Mouse (Mus musculus): ENCODE measurements at regions not wholly inside any gene's neighbourhood (a gene's known extent, or its start where the extent isn't known, plus 50 kb on each side); places are given as distances from the start of the nearest gene placed in this dataset.

DNA sequence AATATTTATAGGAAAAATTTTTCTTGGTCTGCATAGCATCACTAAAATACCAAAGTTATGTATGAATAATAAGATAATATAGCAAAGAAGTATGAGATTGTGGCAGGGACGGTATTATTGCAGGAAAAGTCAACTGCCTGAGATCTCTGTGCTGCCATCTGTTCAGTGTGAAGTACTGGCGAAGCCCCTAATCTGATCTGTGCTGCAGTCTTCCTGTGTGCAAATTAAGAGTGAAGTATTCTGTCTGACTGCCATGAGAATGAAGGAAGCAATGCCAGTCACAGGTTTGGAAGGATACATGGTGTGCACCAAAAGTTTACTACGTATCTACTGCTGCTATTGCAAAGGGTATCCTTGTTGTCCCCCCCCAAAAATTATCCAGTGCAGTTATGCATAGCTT is 501.5 kb downstream of the Rab28 start:
- no peaks in the 10 kb centered on the region for H3K36me3 ChIP-seq (ENCODE audit: control insufficient read depth, insufficient read depth, low read length)
- H3K4me2 ChIP-seq (ENCODE audit: low read depth, low read length): no peak overlapping the region
- 82% methylated on average over 3 of the region's 3 CpGs for WGBS
- no peak overlapping the region for H3K4me3 ChIP-seq (ENCODE audit: low read length)
- no peaks in the 10 kb centered on the region for H3K9me3 ChIP-seq (ENCODE audit: control insufficient read depth, low read length)
- ATAC-seq: no peak
- no peak overlapping the region for H3K9ac ChIP-seq (ENCODE audit: low read depth, low read length)
- no peaks in the 10 kb centered on the region for H3K4me1 ChIP-seq (ENCODE audit: control insufficient read depth, insufficient read depth, low read length)
- no peak overlapping the region for H3K27ac ChIP-seq (ENCODE audit: low read length)
- H3K27me3 ChIP-seq (replicated peaks; ENCODE audit: control insufficient read depth, insufficient read depth, low read length): no peaks in the 10 kb centered on the region

DNA sequence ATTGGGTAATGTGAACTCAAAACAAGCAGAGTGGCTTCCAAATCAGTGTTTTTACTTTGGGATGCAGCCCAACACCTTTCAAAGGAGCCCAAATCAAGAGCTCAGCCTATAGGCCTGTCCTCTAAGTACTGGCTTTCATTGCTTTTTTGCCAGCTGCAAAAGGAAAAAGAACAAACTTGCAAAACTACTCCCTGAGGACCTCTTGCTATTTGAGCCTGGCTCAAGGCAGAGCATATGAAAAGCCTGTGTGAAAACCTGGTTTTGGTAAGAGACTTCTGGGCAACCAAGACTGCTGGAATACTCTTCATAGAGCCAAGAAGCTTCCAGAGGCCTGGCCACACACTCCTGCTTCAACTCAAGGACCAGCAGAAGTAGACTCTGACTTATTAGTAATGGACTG is 503.5 kb downstream of the Rab28 start:
- Histone ChIP-seq H3K4me1 (ENCODE audit: control insufficient read depth, insufficient read depth, low read length) (no peaks in the 10 kb centered on the region), H3K36me3 (ENCODE audit: control insufficient read depth, insufficient read depth, low read length) (no peaks in the 10 kb centered on the region), H3K27me3 (replicated peaks; ENCODE audit: control insufficient read depth, insufficient read depth, low read length) (no peaks in the 10 kb centered on the region), H3K4me2 (ENCODE audit: low read depth, low read length) (no peak overlapping the region), H3K9me3 (ENCODE audit: control insufficient read depth, low read length) (no peaks in the 10 kb centered on the region), H3K9ac (ENCODE audit: low read depth, low read length) (no peak overlapping the region), H3K4me3 (ENCODE audit: low read length) (no peak overlapping the region), H3K27ac (ENCODE audit: low read length) (no peak overlapping the region)
- no peak for ATAC-seq

DNA sequence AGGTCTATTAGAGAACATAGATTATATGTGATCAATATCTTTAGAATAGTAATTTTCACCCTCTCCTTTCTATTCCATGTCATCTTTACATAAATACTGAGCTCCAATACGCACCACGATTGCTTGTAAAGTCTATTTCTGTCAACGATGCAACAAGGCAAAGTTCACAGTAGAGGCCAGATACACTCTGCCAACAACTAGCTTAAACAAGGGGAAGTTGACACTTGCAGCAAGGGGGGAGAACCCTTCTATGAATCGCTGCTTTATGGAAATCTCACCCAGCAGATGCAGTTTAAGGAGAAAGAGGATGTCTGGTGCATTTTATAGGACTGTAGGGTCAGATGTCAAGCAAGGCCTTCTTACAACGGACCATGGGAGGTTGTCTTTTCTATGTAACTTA is 520.8 kb downstream of the Rab28 start:
- no peak for ATAC-seq
- Histone ChIP-seq H3K9me3 (ENCODE audit: control insufficient read depth, low read length) (no peaks in the 10 kb centered on the region), H3K27me3 (replicated peaks; ENCODE audit: control insufficient read depth, insufficient read depth, low read length) (no peaks in the 10 kb centered on the region), H3K4me1 (ENCODE audit: control insufficient read depth, insufficient read depth, low read length) (no peaks in the 10 kb centered on the region), H3K4me3 (ENCODE audit: low read length) (no peak overlapping the region), H3K9ac (ENCODE audit: low read depth, low read length) (no peak overlapping the region), H3K36me3 (ENCODE audit: control insufficient read depth, insufficient read depth, low read length) (no peaks in the 10 kb centered on the region), H3K27ac (ENCODE audit: low read length) (no peak overlapping the region), H3K4me2 (ENCODE audit: low read depth, low read length) (no peak overlapping the region)
- WGBS: 40% methylated on average over 5 of the region's 5 CpGs

DNA sequence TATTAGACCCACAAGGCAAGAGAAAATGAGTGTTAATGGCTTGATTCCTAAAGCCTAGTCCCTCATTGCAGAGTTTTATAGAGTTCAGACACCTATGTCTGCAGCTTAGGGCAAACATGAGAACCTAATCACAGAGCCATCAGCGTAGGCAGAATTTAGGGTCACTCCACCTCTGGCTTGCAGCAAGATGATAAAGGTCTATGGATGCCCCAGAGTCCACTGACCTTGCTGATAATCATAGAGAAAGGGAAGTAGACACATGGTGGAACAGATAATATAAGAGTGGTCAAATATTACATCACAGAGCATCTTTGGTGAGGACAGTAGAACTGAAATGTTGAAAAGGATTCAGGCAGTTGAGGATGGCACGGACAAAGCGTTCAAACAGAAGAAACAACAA is 530.7 kb downstream of the Rab28 start:
- no peak overlapping the region for H3K9ac ChIP-seq (ENCODE audit: low read depth, low read length)
- no peaks in the 10 kb centered on the region for H3K27me3 ChIP-seq (replicated peaks; ENCODE audit: control insufficient read depth, insufficient read depth, low read length)
- no peaks in the 10 kb centered on the region for H3K9me3 ChIP-seq (ENCODE audit: control insufficient read depth, low read length)
- no peak overlapping the region for H3K4me2 ChIP-seq (ENCODE audit: low read depth, low read length)
- no peak overlapping the region for H3K27ac ChIP-seq (ENCODE audit: low read length)
- ATAC-seq: no peak
- H3K36me3 ChIP-seq (ENCODE audit: control insufficient read depth, insufficient read depth, low read length): no peaks in the 10 kb centered on the region
- 89% methylated on average over 3 of the region's 3 CpGs for WGBS
- H3K4me1 ChIP-seq (ENCODE audit: control insufficient read depth, insufficient read depth, low read length): no peaks in the 10 kb centered on the region
- no peak overlapping the region for H3K4me3 ChIP-seq (ENCODE audit: low read length)

DNA sequence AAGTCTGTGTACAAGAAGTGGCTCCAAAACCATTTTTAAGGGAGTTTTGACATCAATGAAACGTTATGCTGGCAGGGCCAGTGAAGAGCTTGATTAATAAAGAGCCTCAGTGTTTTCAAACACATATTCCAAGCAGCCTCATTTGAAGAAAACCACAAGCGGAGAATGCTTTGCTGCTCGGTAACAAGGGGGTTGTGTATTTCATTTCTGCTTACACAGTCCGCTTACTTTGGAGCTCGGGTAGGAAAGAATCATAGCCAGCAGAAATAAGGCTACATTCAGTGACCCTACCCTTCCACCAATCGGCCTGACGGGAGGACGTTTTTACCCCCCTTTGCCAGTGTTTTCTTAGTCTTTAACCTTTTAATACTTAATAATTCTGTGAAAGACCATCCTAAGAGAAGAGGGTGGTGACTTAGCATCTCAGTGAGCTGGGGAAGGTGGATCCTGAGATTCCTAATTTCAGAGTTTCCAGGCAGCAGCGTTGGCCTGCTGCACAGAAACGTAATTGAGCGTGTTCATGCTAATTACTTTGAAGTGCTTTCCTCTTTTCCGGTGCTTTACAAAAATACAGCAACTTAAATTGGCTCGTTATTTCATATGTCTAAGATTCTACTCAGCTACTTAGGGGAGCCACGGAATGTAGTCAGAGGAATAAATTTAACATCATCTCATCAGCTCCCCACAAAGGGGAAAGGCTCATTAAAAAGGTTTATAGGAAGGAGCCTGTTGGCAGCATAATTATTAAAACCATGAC is 541.9 kb downstream of the Rab28 start:
- H3K9ac ChIP-seq (ENCODE audit: low read depth, low read length): no peak overlapping the region
- H3K27ac ChIP-seq (ENCODE audit: low read length): no peak overlapping the region
- no peaks in the 10 kb centered on the region for H3K4me1 ChIP-seq (ENCODE audit: control insufficient read depth, insufficient read depth, low read length)
- H3K9me3 ChIP-seq (ENCODE audit: control insufficient read depth, low read length): no peaks in the 10 kb centered on the region
- H3K27me3 ChIP-seq (replicated peaks; ENCODE audit: control insufficient read depth, insufficient read depth, low read length): no peaks in the 10 kb centered on the region
- H3K36me3 ChIP-seq (ENCODE audit: control insufficient read depth, insufficient read depth, low read length): no peaks in the 10 kb centered on the region
- H3K4me3 ChIP-seq (ENCODE audit: low read length): no peak overlapping the region
- no peak for ATAC-seq
- H3K4me2 ChIP-seq (ENCODE audit: low read depth, low read length): no peak overlapping the region
- WGBS: 65% methylated on average over 14 of the region's 14 CpGs

DNA sequence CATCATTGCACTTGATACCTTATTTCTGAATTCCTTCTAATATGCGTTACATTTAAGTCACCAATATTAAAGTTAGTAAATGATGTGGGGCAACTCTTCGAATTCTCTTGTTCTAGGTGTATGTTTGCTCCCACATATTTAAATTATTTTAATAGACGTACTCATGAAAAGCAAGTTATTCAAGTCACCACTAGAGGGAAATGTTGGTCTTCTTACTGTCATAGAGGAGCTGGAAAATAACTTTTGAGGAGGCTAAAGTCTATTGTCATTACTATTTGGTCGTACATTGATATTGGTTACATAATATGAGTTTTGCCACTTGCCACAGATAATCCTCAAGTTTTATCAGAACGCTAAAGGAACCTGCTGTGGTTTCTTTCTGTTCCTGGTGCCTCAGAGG is 582.9 kb downstream of the Rab28 start:
- no peak overlapping the region for H3K27ac ChIP-seq (ENCODE audit: low read length)
- no peak overlapping the region for H3K9ac ChIP-seq (ENCODE audit: low read depth, low read length)
- no peak overlapping the region for H3K4me2 ChIP-seq (ENCODE audit: low read depth, low read length)
- ATAC-seq: no peak
- WGBS: 20% methylated on average over 5 of the region's 5 CpGs
- no peaks in the 10 kb centered on the region for H3K36me3 ChIP-seq (ENCODE audit: control insufficient read depth, insufficient read depth, low read length)
- H3K4me3 ChIP-seq (ENCODE audit: low read length): no peak overlapping the region
- no peaks in the 10 kb centered on the region for H3K4me1 ChIP-seq (ENCODE audit: control insufficient read depth, insufficient read depth, low read length)
- no peaks in the 10 kb centered on the region for H3K9me3 ChIP-seq (ENCODE audit: control insufficient read depth, low read length)
- no peaks in the 10 kb centered on the region for H3K27me3 ChIP-seq (replicated peaks; ENCODE audit: control insufficient read depth, insufficient read depth, low read length)

DNA sequence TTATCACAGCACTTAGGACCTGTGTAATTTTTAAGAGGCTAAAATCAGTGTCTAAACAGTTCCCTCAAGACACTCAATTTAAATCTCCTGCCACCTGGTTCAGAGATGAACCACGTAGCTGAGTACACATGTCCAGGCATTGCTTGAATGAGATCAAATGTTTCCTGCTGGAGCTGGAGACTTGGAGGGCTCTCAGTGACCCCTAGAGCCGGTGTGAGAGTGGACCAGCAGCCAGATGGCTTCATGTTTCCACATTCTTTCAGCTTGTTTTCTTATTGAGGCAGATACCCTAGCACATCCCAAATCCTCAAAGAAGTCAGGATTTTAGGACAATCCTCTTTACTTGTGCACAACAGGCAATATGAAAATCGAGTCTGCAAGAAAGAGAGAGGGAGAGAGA is 590.3 kb downstream of the Rab28 start:
- H3K4me1 ChIP-seq (ENCODE audit: control insufficient read depth, insufficient read depth, low read length): no peaks in the 10 kb centered on the region
- no peak overlapping the region for H3K4me2 ChIP-seq (ENCODE audit: low read depth, low read length)
- no peak overlapping the region for H3K4me3 ChIP-seq (ENCODE audit: low read length)
- no peak overlapping the region for H3K27ac ChIP-seq (ENCODE audit: low read length)
- no peaks in the 10 kb centered on the region for H3K9me3 ChIP-seq (ENCODE audit: control insufficient read depth, low read length)
- H3K36me3 ChIP-seq (ENCODE audit: control insufficient read depth, insufficient read depth, low read length): no peaks in the 10 kb centered on the region
- ATAC-seq: no peak
- no peak overlapping the region for H3K9ac ChIP-seq (ENCODE audit: low read depth, low read length)
- WGBS: 34% methylated on average over 3 of the region's 3 CpGs
- H3K27me3 ChIP-seq (replicated peaks; ENCODE audit: control insufficient read depth, insufficient read depth, low read length): no peaks in the 10 kb centered on the region

DNA sequence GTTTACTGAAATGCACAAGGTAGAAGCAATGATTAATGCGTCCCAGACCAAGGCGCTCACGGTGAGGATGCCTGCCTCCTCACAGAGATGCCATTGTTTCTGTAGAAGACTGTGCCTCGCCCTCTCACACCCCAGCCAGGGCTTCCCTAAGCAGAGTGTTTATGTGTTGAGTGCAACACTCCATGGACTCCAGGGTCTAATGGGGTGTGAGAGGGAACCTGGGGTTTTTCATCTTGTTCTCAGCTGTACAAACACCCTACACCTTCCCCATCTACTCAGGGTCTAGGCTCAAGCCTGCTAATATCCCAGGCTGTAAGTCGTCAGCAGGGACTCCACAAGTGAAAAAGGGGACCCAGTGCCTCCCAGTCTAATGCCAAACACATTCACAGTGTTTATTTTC is 620.2 kb downstream of the Rab28 start:
- Histone ChIP-seq H3K9me3 (ENCODE audit: control insufficient read depth, low read length) (no peaks in the 10 kb centered on the region), H3K4me3 (ENCODE audit: low read length) (no peak overlapping the region), H3K9ac (ENCODE audit: low read depth, low read length) (no peak overlapping the region), H3K27me3 (replicated peaks; ENCODE audit: control insufficient read depth, insufficient read depth, low read length) (no peaks in the 10 kb centered on the region), H3K4me2 (ENCODE audit: low read depth, low read length) (no peak overlapping the region), H3K4me1 (ENCODE audit: control insufficient read depth, insufficient read depth, low read length) (no peaks in the 10 kb centered on the region), H3K36me3 (ENCODE audit: control insufficient read depth, insufficient read depth, low read length) (no peaks in the 10 kb centered on the region), H3K27ac (ENCODE audit: low read length) (no peak overlapping the region)
- WGBS: 37% methylated on average over 5 of the region's 5 CpGs
- no peak for ATAC-seq

DNA sequence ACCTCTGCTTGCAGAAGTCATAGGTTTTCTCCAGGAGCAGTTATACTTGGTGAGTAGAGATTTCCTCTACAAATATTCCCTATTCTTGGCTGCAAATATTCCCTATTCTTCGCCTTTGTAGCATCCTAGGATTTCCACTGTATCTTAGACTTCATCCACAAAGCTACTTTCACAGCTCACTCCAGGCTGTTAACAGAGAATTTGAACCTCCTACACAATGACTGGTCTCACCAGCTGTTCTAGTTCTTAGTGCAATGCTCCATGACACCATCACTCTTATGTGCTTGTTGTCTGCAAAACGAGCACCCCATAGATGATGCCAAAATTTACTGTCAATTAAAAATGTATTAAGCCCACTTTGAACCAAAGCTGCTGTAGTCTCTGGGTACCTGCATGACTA is 631.5 kb downstream of the Rab28 start:
- H3K9ac ChIP-seq (ENCODE audit: low read depth, low read length): no peak overlapping the region
- no peaks in the 10 kb centered on the region for H3K36me3 ChIP-seq (ENCODE audit: control insufficient read depth, insufficient read depth, low read length)
- no peaks in the 10 kb centered on the region for H3K4me1 ChIP-seq (ENCODE audit: control insufficient read depth, insufficient read depth, low read length)
- no peak overlapping the region for H3K4me3 ChIP-seq (ENCODE audit: low read length)
- H3K27ac ChIP-seq (ENCODE audit: low read length): no peak overlapping the region
- 80% methylated on average over 2 of the region's 2 CpGs for WGBS
- no peaks in the 10 kb centered on the region for H3K9me3 ChIP-seq (ENCODE audit: control insufficient read depth, low read length)
- no peak for ATAC-seq
- no peak overlapping the region for H3K4me2 ChIP-seq (ENCODE audit: low read depth, low read length)
- H3K27me3 ChIP-seq (replicated peaks; ENCODE audit: control insufficient read depth, insufficient read depth, low read length): no peaks in the 10 kb centered on the region

DNA sequence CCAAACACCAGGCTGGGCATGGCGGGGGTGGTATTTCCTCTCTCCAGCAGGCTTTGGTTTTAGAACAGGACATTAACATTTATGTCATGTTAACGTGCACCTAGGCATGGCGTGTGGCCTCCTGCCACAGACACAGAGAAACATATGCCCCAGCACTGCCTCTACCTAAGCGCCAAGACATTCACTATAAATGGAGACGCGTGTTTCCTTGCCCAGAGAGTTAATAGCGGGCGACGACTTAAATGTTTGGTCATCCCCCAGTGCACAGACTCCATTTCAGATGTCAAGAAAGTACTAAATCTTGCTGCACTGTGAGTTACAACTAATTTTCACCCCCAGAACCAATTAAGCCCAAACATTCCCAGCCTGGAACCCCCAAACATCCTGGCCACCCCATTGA is 646.3 kb downstream of the Rab28 start:
- Histone ChIP-seq H3K27me3 (replicated peaks; ENCODE audit: control insufficient read depth, insufficient read depth, low read length) (no peaks in the 10 kb centered on the region), H3K4me3 (ENCODE audit: low read length) (no peak overlapping the region), H3K9me3 (ENCODE audit: control insufficient read depth, low read length) (no peaks in the 10 kb centered on the region), H3K27ac (ENCODE audit: low read length) (no peak overlapping the region), H3K4me1 (ENCODE audit: control insufficient read depth, insufficient read depth, low read length) (no peaks in the 10 kb centered on the region), H3K36me3 (ENCODE audit: control insufficient read depth, insufficient read depth, low read length) (no peaks in the 10 kb centered on the region), H3K4me2 (ENCODE audit: low read depth, low read length) (no peak overlapping the region), H3K9ac (ENCODE audit: low read depth, low read length) (no peak overlapping the region)
- no peak for ATAC-seq
- 84% methylated on average over 9 of the region's 9 CpGs for WGBS

Measured in intestine, embryonic 16.5 days (tissue).